Mouse (Mus musculus) thymus, postnatal 14 days (tissue): ENCODE measurements around the gene Mab21l1.

Experiments
- DNase-seq: peaks from one replicate; pipeline ENCODE4 v3.0.0; 2021

The Mab21l1 gene

GRCm38 (mm10) chr3:55782056-55782687 lies at the start of gene Mab21l1:
Gene Mab21l1, plus strand, starts transcription at chr3:55782510.
- no peak for DNase-seq

DNA sequence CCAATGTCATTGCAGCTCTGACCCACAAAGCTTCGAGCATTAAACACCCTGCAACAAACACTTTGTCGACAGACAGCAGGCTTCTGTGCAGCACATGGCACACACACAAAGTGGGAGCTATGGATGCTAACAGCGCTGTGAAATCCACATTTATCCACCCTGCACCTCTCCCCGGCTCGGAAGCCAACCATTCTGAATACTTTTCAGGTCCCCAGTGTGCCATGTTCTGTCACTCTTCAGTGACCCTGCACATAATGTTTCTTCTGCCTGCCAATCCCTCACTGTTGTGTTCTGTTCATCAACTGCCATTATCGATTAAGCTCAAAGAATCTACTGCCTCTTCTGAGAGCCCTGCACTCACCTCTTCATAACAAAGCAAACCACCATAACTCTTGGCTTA lies 48.6 kb upstream of the Mab21l1 start:
- no peak for DNase-seq

DNA sequence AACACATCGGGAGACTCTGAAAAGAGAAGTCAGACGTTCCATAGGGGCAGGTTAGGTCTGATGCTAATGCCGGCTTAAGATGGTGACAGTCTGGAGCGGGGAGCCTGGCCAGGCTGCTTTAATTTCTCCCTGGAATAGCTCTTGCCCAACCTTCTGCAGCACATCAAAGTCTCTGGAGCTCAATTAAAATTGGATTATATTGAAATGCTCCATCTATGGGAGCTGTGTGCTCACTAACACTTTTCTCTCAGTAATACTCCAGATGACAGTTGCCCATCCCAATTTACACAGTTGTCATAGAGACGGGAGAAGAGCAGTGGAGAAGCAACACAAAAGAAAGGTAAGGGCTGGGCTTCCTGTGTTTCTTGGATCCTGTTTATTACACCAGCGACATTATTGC lies 40.9 kb upstream of the Mab21l1 start:
- no peak for DNase-seq

DNA sequence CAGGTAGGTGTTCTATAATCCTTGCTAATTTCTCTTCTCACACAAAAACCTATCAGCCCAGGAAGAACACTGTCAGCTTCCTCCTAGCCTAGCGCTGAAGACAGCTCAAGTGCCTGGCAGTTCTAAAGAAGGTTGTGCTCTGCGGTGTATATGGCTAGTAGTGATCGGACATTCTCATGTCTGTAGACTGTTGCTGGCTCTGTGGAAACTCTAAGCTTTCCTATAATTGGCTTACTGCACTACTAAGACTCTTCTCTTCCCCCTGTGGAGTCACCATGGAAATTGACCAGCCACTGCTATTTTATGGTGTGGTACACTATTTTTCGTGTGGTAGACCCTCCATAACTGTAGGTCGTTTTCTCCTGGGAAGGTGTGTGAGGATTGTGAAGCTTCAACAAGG lies 40.1 kb upstream of the Mab21l1 start:
- DNase-seq, result no peak

DNA sequence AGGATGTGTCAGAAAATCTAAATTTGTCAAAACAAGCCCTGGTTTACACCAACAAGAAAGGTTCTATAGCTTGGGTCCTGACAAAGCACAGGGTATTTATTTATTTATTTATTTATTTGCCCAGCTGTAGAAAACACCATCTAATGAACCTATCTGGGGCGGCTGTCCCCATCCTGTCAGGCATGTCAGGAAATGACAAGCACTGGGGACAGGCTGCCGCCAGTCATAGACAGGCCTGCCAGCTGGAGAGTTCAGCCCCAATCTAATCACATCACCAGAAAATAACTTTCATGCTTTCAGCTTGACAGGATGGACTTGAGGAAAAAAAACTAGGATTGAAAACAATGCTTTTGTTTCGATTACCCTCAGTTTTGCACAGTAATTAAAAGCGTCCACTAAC lies 39.7 kb upstream of the Mab21l1 start:
- DNase-seq, result no peak

GRCm38 (mm10) chr3:55743885-55744284 lies 38.4 kb upstream of the Mab21l1 start:
- DNase-seq, result peak; percentile 36

GRCm38 (mm10) chr3:55750445-55751065 lies 31.8 kb upstream of the Mab21l1 start:
- no peak for DNase-seq

DNA sequence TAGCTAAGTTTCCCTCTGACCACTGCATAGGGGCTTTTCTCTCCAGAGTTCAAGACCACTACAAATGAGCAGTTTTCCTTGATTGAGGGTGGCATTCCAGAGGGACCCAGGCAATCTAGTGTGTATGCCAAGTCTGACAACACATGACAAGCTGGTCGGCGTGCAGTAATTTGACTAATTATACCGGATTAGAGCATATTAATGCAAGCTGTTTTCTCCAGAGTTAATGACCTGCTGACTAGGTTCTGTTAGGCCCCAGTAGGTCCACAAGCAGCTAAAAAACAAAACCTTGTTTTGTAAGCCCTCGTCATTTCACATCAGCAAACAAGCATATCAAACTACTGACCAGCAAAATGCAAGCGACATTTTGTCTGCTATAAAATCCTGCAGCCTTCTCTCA lies 30.9 kb upstream of the Mab21l1 start:
- no peak for DNase-seq

- DNase-seq, result no peak
Measured at GRCm38 (mm10) chr3:55752558-55752957, 29.8 kb upstream of the Mab21l1 start.

DNA sequence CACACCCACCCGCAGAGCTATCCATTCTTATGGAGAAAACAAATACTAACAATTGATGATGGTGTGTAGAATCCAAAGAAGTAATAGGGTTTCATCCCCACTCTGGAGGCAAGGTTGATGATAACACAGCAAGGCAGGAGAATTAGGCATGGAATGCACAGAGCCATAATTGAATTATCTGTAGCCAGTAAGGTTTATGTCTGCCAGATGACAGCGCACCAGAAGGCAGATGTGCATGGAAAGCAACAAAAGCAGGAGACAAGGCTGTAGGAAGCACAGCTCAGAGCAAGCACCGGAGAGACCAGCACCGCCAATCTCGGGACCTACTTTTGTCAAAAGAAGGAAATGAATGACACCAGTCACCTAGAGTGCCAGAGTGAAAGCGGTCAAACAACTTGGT lies 28.4 kb upstream of the Mab21l1 start:
- DNase-seq, result no peak

GRCm38 (mm10) chr3:55754981-55755608 lies 27.2 kb upstream of the Mab21l1 start:
- DNase-seq, result no peak

- no peak for DNase-seq
Measured at GRCm38 (mm10) chr3:55755805-55756601, 26.3 kb upstream of the Mab21l1 start.

GRCm38 (mm10) chr3:55756602-55757190 lies 25.6 kb upstream of the Mab21l1 start:
- DNase-seq, result no peak

DNA sequence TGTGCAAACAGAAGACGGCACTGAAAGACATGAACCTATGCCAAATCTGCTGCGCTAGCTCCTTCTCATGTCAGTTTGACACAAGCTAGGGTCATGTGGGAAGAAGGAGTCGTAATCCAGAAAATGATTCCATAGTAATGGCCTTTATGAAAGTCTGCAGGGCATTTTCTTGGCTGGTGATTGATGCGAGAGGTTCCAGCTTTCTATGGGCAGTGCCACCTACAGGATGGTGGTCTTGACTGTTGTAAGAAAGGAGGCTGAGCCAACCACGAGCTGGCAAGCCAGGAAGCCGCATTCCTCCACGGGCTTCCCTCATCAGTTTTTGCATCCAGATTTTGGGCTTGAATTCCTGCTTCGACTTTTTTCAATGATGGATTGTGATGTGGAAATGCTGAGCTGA lies 24.0 kb upstream of the Mab21l1 start:
- peak; percentile 13 for DNase-seq

GRCm38 (mm10) chr3:55763591-55763990 lies 18.7 kb upstream of the Mab21l1 start:
- DNase-seq, result no peak

GRCm38 (mm10) chr3:55768654-55769053 lies 13.7 kb upstream of the Mab21l1 start:
- no peak for DNase-seq

DNA sequence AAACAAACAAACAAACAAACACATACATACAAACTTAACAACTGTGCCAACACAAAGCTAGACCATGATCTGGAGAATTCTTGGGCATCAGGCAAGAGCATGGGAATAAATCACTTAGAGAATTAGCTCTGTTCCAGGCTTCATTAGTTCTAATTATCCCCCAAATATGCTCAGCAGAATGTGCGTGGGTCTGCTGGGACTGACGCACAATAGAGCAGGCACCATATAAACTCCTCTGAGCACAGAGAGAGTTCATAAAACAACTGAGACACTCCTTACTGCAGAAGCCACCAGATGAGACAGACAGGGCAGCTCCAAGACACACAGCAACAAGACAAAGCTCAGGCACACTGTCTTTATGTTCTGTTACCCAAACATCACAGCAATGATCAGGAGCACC lies 13.0 kb upstream of the Mab21l1 start:
- DNase-seq, result no peak

GRCm38 (mm10) chr3:55774203-55774602 lies 8.1 kb upstream of the Mab21l1 start:
- DNase-seq, result no peak

DNA sequence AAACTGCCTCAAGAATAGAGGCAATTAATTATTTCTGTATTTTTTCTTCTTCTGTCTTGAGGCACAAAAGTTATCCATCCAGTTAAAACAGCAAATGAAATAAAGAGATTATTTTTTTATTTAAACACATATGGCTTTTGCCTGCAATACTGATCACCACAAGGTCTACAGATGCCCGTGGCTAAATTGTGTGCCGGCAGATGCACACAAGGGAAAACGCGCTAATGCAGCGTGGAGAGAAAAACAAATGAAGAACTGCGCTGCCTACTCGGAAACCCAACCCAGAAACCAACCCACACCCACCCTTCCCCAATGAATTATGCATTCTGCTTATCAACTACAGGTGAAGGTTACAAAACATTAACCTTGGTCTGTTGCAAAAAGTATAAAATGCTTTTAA lies 7.1 kb upstream of the Mab21l1 start:
- no peak for DNase-seq

GRCm38 (mm10) chr3:55775753-55776152 lies 6.6 kb upstream of the Mab21l1 start:
- no peak for DNase-seq

GRCm38 (mm10) chr3:55777501-55777900 lies 4.8 kb upstream of the Mab21l1 start:
- no peak for DNase-seq

GRCm38 (mm10) chr3:55778764-55779730 lies 3.3 kb upstream of the Mab21l1 start:
- no peak for DNase-seq
